ENCODE assay signal across 8 mouse cellular contexts in the genomic region with DNA sequence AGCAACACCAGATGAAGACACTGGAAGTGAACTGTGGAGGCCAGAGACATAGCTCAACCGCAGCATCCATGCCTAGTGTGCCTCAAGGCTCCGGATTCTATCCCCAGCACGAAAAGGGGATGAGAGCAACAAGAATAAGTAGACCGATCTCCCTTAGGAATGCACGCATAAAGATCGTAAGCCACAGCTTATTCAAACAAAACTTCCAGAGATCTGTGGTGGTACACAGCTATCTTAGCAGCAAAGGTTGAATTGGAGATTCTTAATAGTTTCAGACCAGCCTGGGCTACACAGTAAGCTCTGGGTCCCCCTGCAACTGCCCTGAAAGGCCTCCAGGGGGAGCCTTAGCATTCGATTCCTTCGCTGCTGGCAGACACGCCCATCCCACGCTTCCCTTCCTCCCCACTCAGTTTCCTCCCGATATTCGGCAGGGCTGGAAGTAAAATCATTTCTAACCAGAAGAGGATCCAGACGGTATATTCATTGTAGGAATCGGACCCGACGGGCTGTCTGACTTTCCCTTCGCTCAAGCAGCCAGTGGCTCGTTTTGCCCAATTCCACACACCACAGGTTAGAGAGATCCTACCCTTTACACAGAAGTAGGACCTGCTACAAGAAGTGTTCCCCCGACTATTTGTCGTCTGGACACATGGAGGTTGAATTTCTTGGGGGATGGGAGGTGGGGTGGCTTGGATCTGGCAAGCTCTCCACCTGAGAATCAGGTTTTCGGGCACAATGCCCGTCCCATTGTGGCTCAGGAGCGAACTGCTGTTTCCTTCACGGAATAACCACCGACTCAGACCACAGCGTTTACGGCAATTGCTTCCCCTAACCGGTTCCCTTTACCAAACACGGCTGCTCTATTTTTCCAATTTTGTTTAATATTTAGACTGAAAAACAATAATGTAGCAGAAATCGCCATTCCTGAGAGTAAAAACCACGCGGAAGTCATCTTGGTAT. TPM values are rescaled to one million over a fixed set of nuclear protein-coding genes. Genes with fewer than 3 reads are reported as not detected.
DNase-seq lines count a peak whose midpoint lies in the region; TF ChIP-seq lines count a peak whose summit lies in the region.

No protein-coding gene starts in this region.

- no peaks in the 10 kb centered on the region for H3K4me1 ChIP-seq in cortical plate, adult 2 months (ENCODE audit: control insufficient read depth, insufficient read depth, low read length)
- H3K4me1 ChIP-seq in megakaryocyte, embryonic 14.5 days: peaks cover 14% of the 10 kb centered on the region

- peak; percentile 63 for TF ChIP-seq CTCF in cortical plate, adult 2 months (IDR thresholded peaks at IDR 0.05; ENCODE audit: extremely low read depth, insufficient read depth, low read length)

- no peaks in the 10 kb centered on the region for H3K36me3 ChIP-seq in megakaryocyte, embryonic 14.5 days (replicated peaks; ENCODE audit: low read length)

- peak; percentile 67 to 92 for DNase-seq in adrenal gland, adult (ENCODE audit: inconsistent age in 2 of 2, low spot score in 1 of 2)
- DNase-seq in gastrocnemius, postnatal 14 days: peak; percentile 76
- peak; percentile 83 for DNase-seq in induced T-regulatory cell, adult 2 months (ENCODE audit: low read depth)
- peak; percentile 12 to 14 for DNase-seq in left cerebral cortex, adult 8-10 months (ENCODE audit: low spot score in 2 of 2)
- DNase-seq in right cerebral cortex, adult 2 months (ENCODE audit: low spot score in 2 of 2): peak; percentile 56 to 72
- peak; percentile 65 for DNase-seq in urinary bladder, postnatal 25 days (ENCODE audit: low spot score)

- H3K27me3 ChIP-seq in megakaryocyte, embryonic 14.5 days (replicated peaks): peaks cover 64% of the 10 kb centered on the region

- H3K9me3 ChIP-seq in megakaryocyte, embryonic 14.5 days: no peaks in the 10 kb centered on the region

- intact Hi-C loops in gastrocnemius, postnatal 14 days (cut with DNase I; ENCODE audit: low total_unique reads): no loop called here

- no peak overlapping the region for H3K27ac ChIP-seq in cortical plate, adult 2 months (ENCODE audit: insufficient read depth, low read length)

- TF ChIP-seq POLR2A in cortical plate, adult 2 months (IDR thresholded peaks at IDR 0.05; ENCODE audit: extremely low read depth, insufficient read depth, low read length): no peak

- H3K4me3 ChIP-seq in cortical plate, adult 2 months (ENCODE audit: insufficient read depth, low read length): no peak overlapping the region
- peak overlapping the region; percentile 90 for H3K4me3 ChIP-seq in megakaryocyte, embryonic 14.5 days (replicated peaks)

RNA-seq across cellular contexts. Expression of a gene that starts 41.0 kb away (rescaled TPM):
- not detected in 2 replicates for polyA plus RNA-seq in cortical plate, adult 2 months (2012; rRNA removed)
- not detected for total RNA-seq in gastrocnemius, postnatal 14 days (2021)
- not detected for total RNA-seq in left cerebral cortex, adult 8-10 months (2022)
- 0.18 TPM in 1 of 2 replicates, not detected in the other for polyA plus RNA-seq in megakaryocyte, embryonic 14.5 days (2012; ENCODE audit: insufficient read depth, low replicate concordance)

RNA-seq across cellular contexts. Expression of a gene that starts 46.7 kb away (rescaled TPM):
- polyA plus RNA-seq in cortical plate, adult 2 months (2012; rRNA removed): 366 and 370 TPM in 2 replicates
- 100 to 1,000 TPM; 223 to 303 TPM for total RNA-seq in gastrocnemius, postnatal 14 days (2021)
- 100 to 1,000 TPM; 390 to 413 (median 399) TPM for total RNA-seq in left cerebral cortex, adult 8-10 months (2022)
- 3.4 and 10.7 TPM in 2 replicates for polyA plus RNA-seq in megakaryocyte, embryonic 14.5 days (2012; ENCODE audit: insufficient read depth, low replicate concordance)

Comparison
In these comparisons a context has a peak if more than half of its experiments do, and no peak if none do; other contexts are left out.
1. DNase-seq: peak in every context shown above with its lines; median percentile 83 in induced T-regulatory cell, adult 2 months; 80 in adrenal gland, adult; 76 in gastrocnemius, postnatal 14 days; 65 in urinary bladder, postnatal 25 days; 64 in right cerebral cortex, adult 2 months; 13 in left cerebral cortex, adult 8-10 months.